Mouse (Mus musculus) hindbrain, embryonic 10.5 days (tissue): ENCODE measurements around the gene Pcna. TPM values are rescaled to one million over a fixed set of nuclear protein-coding genes. Genes with fewer than 3 reads are reported as not detected.

Source experiments
- DNase-seq: peaks from one replicate; pipeline ENCODE4 v3.0.0-alpha.2; 2017; ENCODE audit warnings: low spot score
- H3K27ac ChIP-seq: fragments of 300-500 bp; sonication (generic); 2 replicates; pipeline ENCODE4 v1.5.1; 2016; ENCODE audit warnings: mild to moderate bottlenecking, moderate library complexity
- H3K27me3 ChIP-seq: fragments of 300-500 bp; sonication (generic); 2 replicates; pipeline ENCODE4 v1.6.1; 2016; ENCODE audit warnings: mild to moderate bottlenecking; ENCODE audit not compliant: poor library complexity, insufficient read depth, severe bottlenecking
- H3K36me3 ChIP-seq: fragments of 300-500 bp; sonication (generic); 2 replicates; pipeline ENCODE4 v1.6.1; 2016; ENCODE audit warnings: mild to moderate bottlenecking, moderate library complexity
- H3K4me1 ChIP-seq: fragments of 300-500 bp; sonication (generic); replicated peaks from 2 replicates; pipeline ENCODE4 v1.6.1; 2016; ENCODE audit warnings: mild to moderate bottlenecking
- H3K4me3 ChIP-seq: fragments of 300-500 bp; sonication (generic); 2 replicates; pipeline ENCODE4 v1.5.1; 2016; ENCODE audit warnings: mild to moderate bottlenecking, moderate library complexity
- H3K9me3 ChIP-seq: fragments of 300-500 bp; sonication (generic); 2 replicates; pipeline ENCODE4 v1.6.1; 2016; ENCODE audit warnings: mild to moderate bottlenecking, moderate library complexity
- WGBS: fragments of 180-500 bp; shearing (Covaris S2); methylation state at CpG from one replicate; pipeline ENCODE4 v1.1.7; 2016; 5-methylcytosine and 5-hydroxymethylcytosine counted together
- polyA plus RNA-seq: library from polyadenylated mRNA; unstranded; fragments of >200 nt; fragmentation: Nextera tagmentation; extraction: Ambion mirVana; gene quantifications from 2 replicates; pipeline ENCODE4 v1.2.1, GENCODE M21; 2016

Gene Pcna
- polyA plus RNA-seq, 1 experiment from 2014 or later = 311 TPM

DNA sequence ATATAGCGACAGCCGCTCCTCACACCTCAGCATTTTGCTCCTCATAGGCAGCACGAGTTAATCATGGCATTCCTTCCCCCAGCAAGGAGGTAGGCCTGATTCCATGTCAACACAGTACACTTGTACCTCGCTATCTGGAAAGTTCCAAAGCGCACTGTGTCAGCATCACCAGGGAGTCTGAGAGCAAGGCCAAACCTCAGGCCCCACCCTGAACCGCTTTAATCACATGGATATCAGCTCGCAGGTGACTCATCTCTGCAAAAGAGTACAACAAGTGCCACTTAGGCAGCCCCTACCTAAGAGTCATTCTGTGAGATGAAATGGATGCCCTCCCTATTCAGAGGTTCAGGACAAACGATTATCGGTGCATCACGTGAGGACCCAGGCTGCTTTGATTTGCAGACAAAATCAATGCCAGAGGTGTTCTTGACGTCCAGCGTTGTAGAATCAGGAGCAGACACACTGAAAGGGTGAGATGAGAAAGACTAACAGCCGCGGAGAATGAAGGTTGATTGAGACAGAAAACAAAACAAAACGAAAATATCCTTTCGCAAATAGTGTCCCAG lies 46.7 kb downstream of the Pcna start:
- no peaks in the 10 kb centered on the region for H3K4me1 ChIP-seq
- no peaks in the 10 kb centered on the region for H3K36me3 ChIP-seq
- H3K27ac ChIP-seq = no peak overlapping the region
- no peak overlapping the region for H3K4me3 ChIP-seq
- 88% methylated on average over 16 of the region's 16 CpGs for WGBS
- H3K27me3 ChIP-seq = no peaks in the 10 kb centered on the region
- H3K9me3 ChIP-seq = no peaks in the 10 kb centered on the region
- DNase-seq = no peak

DNA sequence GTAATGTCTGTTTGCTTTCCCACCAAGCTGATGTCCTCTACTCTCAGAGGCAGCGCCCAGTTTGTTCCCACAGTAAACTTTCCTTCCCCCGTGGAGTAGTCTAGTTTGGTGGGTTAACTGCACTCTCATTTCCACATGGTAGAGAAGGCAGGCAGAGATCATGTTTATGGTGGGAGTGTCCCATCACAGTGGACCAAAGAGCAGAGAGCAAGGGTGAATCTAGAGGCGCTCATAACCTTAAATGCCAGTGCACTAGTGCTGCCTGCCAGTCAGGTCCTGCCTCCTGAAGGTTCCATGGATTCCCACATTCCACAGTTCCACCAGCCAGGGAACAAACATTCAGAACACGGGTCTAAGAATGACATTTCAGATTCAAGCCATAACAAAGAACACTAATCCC lies 47.6 kb downstream of the Pcna start:
- no peak overlapping the region for H3K4me3 ChIP-seq
- DNase-seq = no peak
- no peak overlapping the region for H3K27ac ChIP-seq
- no peaks in the 10 kb centered on the region for H3K4me1 ChIP-seq
- no peaks in the 10 kb centered on the region for H3K36me3 ChIP-seq
- H3K27me3 ChIP-seq = no peaks in the 10 kb centered on the region
- H3K9me3 ChIP-seq = no peaks in the 10 kb centered on the region
- 82% methylated on average over 4 of the region's 4 CpGs for WGBS

- H3K27ac ChIP-seq = no peak overlapping the region
- WGBS = 91% methylated on average over 3 of the region's 3 CpGs
- H3K27me3 ChIP-seq = no peaks in the 10 kb centered on the region
- H3K9me3 ChIP-seq = no peaks in the 10 kb centered on the region
- H3K4me3 ChIP-seq = no peak overlapping the region
- DNase-seq = no peak
- no peaks in the 10 kb centered on the region for H3K4me1 ChIP-seq
- H3K36me3 ChIP-seq = no peaks in the 10 kb centered on the region
These were observed 49.3 kb downstream of the Pcna start for GRCm38 (mm10) chr2:132203773-132204172.

- no peaks in the 10 kb centered on the region for H3K27me3 ChIP-seq
- 76% methylated on average over 3 of the region's 3 CpGs for WGBS
- H3K4me1 ChIP-seq = peaks cover 5% of the 10 kb centered on the region
- no peak overlapping the region for H3K4me3 ChIP-seq
- DNase-seq = no peak
- H3K27ac ChIP-seq = no peak overlapping the region
- H3K9me3 ChIP-seq = no peaks in the 10 kb centered on the region
- no peaks in the 10 kb centered on the region for H3K36me3 ChIP-seq
These were observed 49.9 kb downstream of the Pcna start for GRCm38 (mm10) chr2:132203186-132203585.

Other genes starting within 250 kb of the Pcna start
- gene Rassf2, start 223.1 kb downstream of the Pcna start, polyA plus RNA-seq = 28.6 and 33.5 TPM in 2 replicates
- 10.3 and 11.8 TPM in 2 replicates for gene Slc23a2, start 108.2 kb downstream of the Pcna start, polyA plus RNA-seq
- gene Tmem230, start 5.5 kb downstream of the Pcna start, polyA plus RNA-seq = 43.7 and 52.6 TPM in 2 replicates
- 27.9 and 31.3 TPM in 2 replicates for gene Cds2, start 9.8 kb upstream of the Pcna start, polyA plus RNA-seq
- 0.56 and 0.90 TPM in 2 replicates for gene Prokr2, start 132.1 kb upstream of the Pcna start, polyA plus RNA-seq